Mouse (Mus musculus) midbrain, postnatal 0 days (tissue): ENCODE measurements around the gene Brd3. TPM values are rescaled to one million over a fixed set of nuclear protein-coding genes. Genes with fewer than 3 reads are reported as not detected.

Source experiments
- ATAC-seq: fragments of 200-750 bp; cut with Nextera tagmentation; 2 replicates; pipeline ENCODE4 v1.8.0; 2017; ENCODE audit warnings: moderate number of reproducible peaks, mild to moderate bottlenecking, moderate TSS enrichment, moderate library complexity; ENCODE audit not compliant: low FRiP score
- DNase-seq: peaks from one replicate; pipeline ENCODE4 v3.0.0-alpha.2; 2015; ENCODE audit warnings: low spot score
- H3K27ac ChIP-seq: fragments of 300-500 bp; sonication (generic); 2 replicates; pipeline ENCODE4 v1.5.1; 2014; ENCODE audit warnings: low read depth, mild to moderate bottlenecking, low read length, mixed read lengths
- H3K27me3 ChIP-seq: fragments of 300-500 bp; sonication (generic); 2 replicates; pipeline ENCODE4 v1.6.1; 2014; ENCODE audit warnings: low read length, control low read depth, mixed read lengths; ENCODE audit not compliant: insufficient read depth
- H3K36me3 ChIP-seq: fragments of 300-500 bp; sonication (generic); 2 replicates; pipeline ENCODE4 v1.6.1; 2014; ENCODE audit warnings: low read length, control low read depth, mixed read lengths; ENCODE audit not compliant: insufficient read depth
- H3K4me1 ChIP-seq: fragments of 300-500 bp; sonication (generic); 2 replicates; pipeline ENCODE4 v1.6.1; 2014; ENCODE audit warnings: mild to moderate bottlenecking, control low read depth, antibody characterized with exemption, low read length, mixed read lengths; ENCODE audit not compliant: insufficient read depth
- H3K4me2 ChIP-seq: fragments of 300-500 bp; sonication (generic); 2 replicates; pipeline ENCODE4 v1.6.1; 2014; ENCODE audit warnings: low read depth, mild to moderate bottlenecking, low read length, mixed read lengths; ENCODE audit not compliant: poor library complexity, severe bottlenecking
- H3K4me3 ChIP-seq: fragments of 300-500 bp; sonication (generic); 2 replicates; pipeline ENCODE4 v1.5.1; 2014; ENCODE audit warnings: low read depth, mild to moderate bottlenecking, low read length, moderate library complexity
- H3K9ac ChIP-seq: fragments of 300-500 bp; sonication (generic); replicated peaks from 2 replicates; pipeline ENCODE4 v1.6.1; 2014; ENCODE audit warnings: mild to moderate bottlenecking, low read length, moderate library complexity, mixed read lengths; ENCODE audit not compliant: poor library complexity, severe bottlenecking
- H3K9me3 ChIP-seq: fragments of 300-500 bp; sonication (generic); 2 replicates; pipeline ENCODE4 v1.6.1; 2016; ENCODE audit warnings: low read length, control low read depth
- CTCF ChIP-seq: IDR thresholded peaks from 2 replicates; pipeline ENCODE4 v1.5.1; 2016; ENCODE audit warnings: antibody characterized with exemption, mild to moderate bottlenecking
- WGBS: fragments of 180-500 bp; shearing (Covaris S2); extraction: QIAGEN DNeasy Blood & Tissue Kit; methylation state at CpG from one replicate; pipeline ENCODE4 v1.1.7; 2014; 5-methylcytosine and 5-hydroxymethylcytosine counted together
- polyA plus RNA-seq: library from polyadenylated mRNA; unstranded; fragments of >200 nt; fragmentation: Nextera tagmentation; extraction: Ambion mirVana; gene quantifications from 2 replicates; pipeline ENCODE4 v1.2.1, GENCODE M21; 2015
- total RNA-seq: library from RNA; depleted of rRNA; stranded (reverse); fragments of >200 nt; gene quantifications from 2 replicates; pipeline ENCODE4 v1.2.3, GENCODE M21; 2014

Brd3 gene
- total and polyA plus RNA-seq, 2 experiments from 2014 or later, result 43.8 to 124 TPM

DNA sequence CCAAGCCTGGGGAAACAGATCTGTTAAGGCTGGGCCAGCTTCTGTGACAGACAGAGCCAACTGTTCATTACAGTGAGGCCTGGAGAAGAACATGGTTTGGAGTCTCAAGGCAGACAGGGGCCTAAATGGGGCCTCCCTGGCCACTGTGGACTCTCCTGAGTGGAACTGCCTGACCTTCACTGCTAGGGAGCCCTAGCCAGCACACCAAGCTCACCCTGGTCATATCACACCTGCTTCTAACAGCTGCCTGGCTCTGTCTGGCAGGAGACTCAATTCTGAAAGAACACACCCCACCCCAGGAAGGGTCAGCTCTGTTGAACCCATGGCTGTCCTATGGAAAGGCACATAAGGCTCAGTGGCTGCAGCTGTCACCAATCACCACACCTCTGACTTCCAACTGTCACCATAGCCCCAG lies 36.3 kb downstream of the Brd3 start:
- H3K27me3 ChIP-seq, result no peaks in the 10 kb centered on the region
- TF ChIP-seq CTCF, result no peak

DNA sequence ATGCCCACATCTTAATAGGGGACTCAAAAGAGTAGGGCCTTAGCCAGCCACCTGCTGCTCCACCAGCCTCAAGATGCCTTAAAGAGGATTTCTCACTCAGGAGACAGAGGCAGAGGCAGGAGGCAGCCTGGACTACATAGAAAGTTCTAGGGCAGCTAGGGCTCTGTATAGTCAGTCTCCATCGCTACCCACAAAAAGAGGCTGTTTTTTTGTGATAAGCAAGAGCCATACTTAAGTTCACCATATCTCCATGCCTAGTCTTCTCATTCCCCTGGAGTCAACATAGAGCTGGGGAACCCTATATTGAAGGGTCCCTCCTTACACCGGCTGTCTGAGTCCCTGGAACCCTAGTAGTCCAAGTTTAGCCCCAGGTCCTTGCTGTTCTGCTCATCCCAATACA lies 36.9 kb downstream of the Brd3 start:
- H3K36me3 ChIP-seq, result peaks cover 7% of the 10 kb centered on the region
- 97% methylated on average over 2 of the region's 2 CpGs for WGBS
- H3K4me2 ChIP-seq, result no peak overlapping the region
- no peak for TF ChIP-seq CTCF
- peaks cover 19% of the 10 kb centered on the region for H3K4me1 ChIP-seq
- no peak for ATAC-seq
- no peaks in the 10 kb centered on the region for H3K27me3 ChIP-seq
- no peak overlapping the region for H3K4me3 ChIP-seq
- no peak overlapping the region for H3K27ac ChIP-seq
- no peak for DNase-seq
- H3K9ac ChIP-seq, result no peak overlapping the region
- H3K9me3 ChIP-seq, result no peaks in the 10 kb centered on the region

More for the DNA sequence above, 36.3 kb downstream of the Brd3 start:
- peaks cover 19% of the 10 kb centered on the region for H3K4me1 ChIP-seq
- no peak for DNase-seq
- H3K36me3 ChIP-seq, result peaks cover 7% of the 10 kb centered on the region
- ATAC-seq, result no peak
- H3K27ac ChIP-seq, result no peak overlapping the region
- H3K9me3 ChIP-seq, result no peaks in the 10 kb centered on the region
- no peak overlapping the region for H3K4me3 ChIP-seq
- no peak overlapping the region for H3K4me2 ChIP-seq
- H3K9ac ChIP-seq, result no peak overlapping the region

DNA sequence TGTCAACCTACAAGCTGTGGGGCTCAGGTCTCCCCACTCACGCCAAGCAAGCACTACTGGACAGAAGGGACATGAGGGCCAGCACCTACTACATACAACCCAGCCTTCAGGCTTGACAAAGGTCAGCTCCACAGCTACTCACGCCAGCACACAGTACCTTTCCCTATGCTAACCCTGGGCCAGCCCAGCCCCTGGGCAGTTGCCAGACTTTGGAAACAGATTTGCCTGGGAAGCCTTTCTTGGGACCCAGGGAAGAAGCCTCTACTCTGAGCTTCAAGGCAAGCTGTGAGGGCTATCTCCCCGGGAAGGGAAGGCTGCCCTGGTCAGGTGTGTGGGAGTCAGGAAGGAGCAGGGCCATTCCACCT lies 37.5 kb downstream of the Brd3 start:
- WGBS, result 66% methylated on average over 3 of the region's 3 CpGs
- peaks cover 7% of the 10 kb centered on the region for H3K36me3 ChIP-seq
- no peak overlapping the region for H3K4me3 ChIP-seq
- H3K4me1 ChIP-seq, result peaks cover 19% of the 10 kb centered on the region
- no peak overlapping the region for H3K9ac ChIP-seq
- DNase-seq (no peak), ATAC-seq (no peak)
- H3K27me3 ChIP-seq, result no peaks in the 10 kb centered on the region
- no peak overlapping the region for H3K4me2 ChIP-seq
- no peaks in the 10 kb centered on the region for H3K9me3 ChIP-seq
- H3K27ac ChIP-seq, result no peak overlapping the region
- no peak for TF ChIP-seq CTCF

DNA sequence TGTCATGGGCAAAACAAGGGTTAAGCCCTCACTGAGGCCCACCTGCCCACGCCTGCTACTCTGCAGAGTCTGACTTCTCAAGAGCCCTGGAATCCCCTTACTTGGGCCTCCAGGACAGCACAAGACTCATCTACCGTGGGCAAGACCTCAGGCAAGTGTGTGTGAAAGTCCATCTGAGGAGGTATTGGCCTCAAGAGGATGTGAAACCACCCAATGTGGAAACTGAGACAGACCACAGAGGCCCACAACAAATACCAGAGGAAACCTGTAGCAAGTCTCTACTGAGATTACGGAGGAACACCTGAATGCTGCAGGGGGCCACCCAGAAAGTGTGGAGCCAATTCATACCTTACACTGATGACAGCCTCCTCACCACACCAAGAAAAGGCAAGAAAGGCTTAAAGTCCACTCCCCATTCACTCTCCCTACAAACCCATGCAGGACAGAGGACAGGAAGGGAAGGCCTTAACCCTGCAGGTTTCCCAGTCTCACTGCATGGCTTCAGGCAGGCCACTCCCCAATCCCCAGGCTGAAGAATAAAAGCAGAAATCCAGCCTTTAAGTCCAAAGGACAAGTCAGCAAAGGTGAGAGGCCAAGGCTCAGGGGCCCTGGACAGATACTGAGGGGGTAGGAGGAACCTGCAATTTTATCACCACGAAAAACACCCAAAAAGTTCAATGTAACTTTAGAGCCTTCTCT lies 38.0 kb downstream of the Brd3 start:
- Histone ChIP-seq H3K27me3 (no peaks in the 10 kb centered on the region), H3K4me3 (no peak overlapping the region), H3K4me1 (peaks cover 19% of the 10 kb centered on the region), H3K9ac (no peak overlapping the region), H3K36me3 (peaks cover 7% of the 10 kb centered on the region), H3K9me3 (no peaks in the 10 kb centered on the region), H3K27ac (no peak overlapping the region), H3K4me2 (no peak overlapping the region)
- 85% methylated on average over 4 of the region's 4 CpGs for WGBS
- ATAC-seq (no peak), DNase-seq (no peak)
- no peak for TF ChIP-seq CTCF

DNA sequence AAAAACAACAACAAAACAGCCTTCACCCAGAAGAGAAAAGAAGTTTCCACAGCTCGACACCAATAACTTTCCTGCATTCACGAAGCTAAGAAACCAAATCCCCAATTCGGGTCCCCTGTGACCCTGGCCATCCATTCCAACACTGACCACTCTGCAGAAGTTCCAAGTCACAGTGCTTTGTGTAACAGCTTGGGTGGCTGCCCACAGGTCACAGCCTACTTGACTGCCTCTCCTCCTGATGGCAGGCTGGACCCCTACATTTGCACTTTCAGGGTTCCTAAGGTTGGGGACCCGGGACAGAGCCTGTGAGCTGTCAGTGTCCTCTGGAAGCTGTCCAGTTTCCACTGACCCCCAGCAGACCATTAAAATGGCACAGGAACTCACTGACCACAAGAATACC lies 44.6 kb downstream of the Brd3 start:
- Histone ChIP-seq H3K27ac (no peak overlapping the region), H3K4me1 (no peaks in the 10 kb centered on the region), H3K27me3 (no peaks in the 10 kb centered on the region), H3K9me3 (no peaks in the 10 kb centered on the region), H3K4me2 (no peak overlapping the region), H3K9ac (no peak overlapping the region), H3K4me3 (no peak overlapping the region), H3K36me3 (peaks cover 63% of the 10 kb centered on the region)
- DNase-seq, result no peak
- no peak for TF ChIP-seq CTCF
- no peak for ATAC-seq
- 88% methylated on average over 4 of the region's 4 CpGs for WGBS

DNA sequence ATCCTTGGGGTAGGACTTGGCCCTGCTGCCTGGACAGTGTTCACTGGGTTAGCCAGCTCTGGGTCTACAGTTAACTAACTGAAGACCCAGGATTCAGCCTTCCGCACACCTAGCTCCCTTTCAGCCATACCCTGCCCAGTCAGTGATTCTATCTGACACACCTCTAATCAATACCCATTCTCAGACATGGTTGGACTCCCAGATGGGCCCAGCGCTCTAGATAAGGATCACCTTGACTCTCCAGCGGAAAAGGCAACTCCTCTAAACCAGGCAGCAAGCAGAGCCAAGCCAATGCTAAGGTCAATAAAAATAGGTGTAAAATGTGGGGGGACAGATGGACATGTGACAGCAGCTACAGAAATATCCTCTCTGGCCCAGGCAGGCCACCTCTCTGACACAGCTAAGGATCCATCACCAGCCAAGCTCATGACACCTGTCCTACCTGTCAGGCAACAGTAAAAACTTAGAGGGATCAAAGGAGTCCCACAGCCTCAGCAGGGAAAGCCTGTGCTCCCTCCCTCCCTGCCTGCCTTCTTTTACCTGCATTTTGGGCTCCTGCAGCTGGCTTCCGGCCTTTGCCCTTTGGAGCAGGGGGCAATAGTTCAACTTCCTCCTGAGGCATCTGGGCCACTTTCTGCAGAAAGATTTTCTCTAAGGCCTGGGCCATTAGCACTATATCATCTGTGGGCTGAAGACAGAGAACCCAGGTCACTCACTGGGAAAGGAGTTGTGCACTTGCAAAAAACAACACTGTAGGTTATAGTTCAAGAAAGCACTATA lies 45.4 kb downstream of the Brd3 start:
- Histone ChIP-seq H3K4me3 (no peak overlapping the region), H3K4me2 (no peak overlapping the region), H3K4me1 (no peaks in the 10 kb centered on the region), H3K27ac (no peak overlapping the region), H3K27me3 (no peaks in the 10 kb centered on the region), H3K36me3 (peaks cover 68% of the 10 kb centered on the region), H3K9ac (no peak overlapping the region), H3K9me3 (no peaks in the 10 kb centered on the region)
- DNase-seq, result no peak
- no peak for ATAC-seq
- WGBS, result 96% methylated on average over 4 of the region's 4 CpGs
- no peak for TF ChIP-seq CTCF
